In the genomic region with DNA sequence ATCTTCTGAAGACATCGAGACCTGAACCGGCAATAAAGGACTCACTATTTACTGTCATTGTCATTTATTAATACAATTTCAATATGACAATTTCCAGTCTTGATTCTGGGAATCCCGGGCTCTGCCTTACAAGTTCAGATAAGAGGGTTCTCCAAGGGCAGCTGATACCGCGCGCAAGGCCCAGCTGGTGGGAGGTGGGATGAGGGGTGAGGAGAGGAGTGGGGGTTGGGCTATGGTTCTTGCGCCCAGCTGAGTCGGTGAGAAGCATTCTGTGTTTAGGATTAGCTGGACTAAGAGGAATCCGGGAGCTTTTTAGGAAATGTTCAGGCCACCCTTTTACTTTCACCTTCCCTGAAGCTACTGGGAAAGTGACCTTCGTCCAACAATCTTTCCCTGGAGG, we compare ENCODE assay signal across 14 mouse cellular contexts.
A peak's percentile ranks its signal among the peaks of the same experiment; 100 is the strongest.
DNase-seq lines count a peak whose midpoint lies in the region; ATAC-seq lines count a peak whose summit lies in the region.
"Had no signal": no experiment of that assay in that cellular context is flagged by ENCODE, and none has a peak within 500 bp of the region (broad histone marks: within the 10 kb centered on the region; RNA-seq: fewer than 3 reads in every experiment).

No protein-coding gene starts in this region.

- H3K27me3 ChIP-seq in heart, embryonic 16.5 days (ENCODE audit: control insufficient read depth, insufficient read depth, low read length): no peaks in the 10 kb centered on the region
- H3K27me3 ChIP-seq in limb, embryonic 12.5 days: peaks cover 35% of the 10 kb centered on the region

- no peak for ATAC-seq in heart, embryonic 16.5 days (replicated peaks; ENCODE audit: extremely low read depth, insufficient read depth, low FRiP score)
- no peak for ATAC-seq in limb, embryonic 12.5 days (ENCODE audit: insufficient number of reproducible peaks, insufficient read depth, low FRiP score, low TSS enrichment, low read depth)
- ATAC-seq: forebrain, embryonic 15.5 days had no signal

- WGBS in heart, embryonic 16.5 days: 13% methylated on average over 10 of the region's 10 CpGs
- 11% methylated on average over 10 of the region's 10 CpGs for WGBS in limb, embryonic 12.5 days

- H3K36me3 ChIP-seq in heart, embryonic 16.5 days (ENCODE audit: control insufficient read depth, insufficient read depth): no peaks in the 10 kb centered on the region
- no peaks in the 10 kb centered on the region for H3K36me3 ChIP-seq in limb, embryonic 12.5 days
- H3K36me3 ChIP-seq: forebrain, embryonic 15.5 days had no signal

- H3K9ac ChIP-seq in heart, embryonic 16.5 days (ENCODE audit: low read length): peak overlapping the region; percentile 34
- no peak overlapping the region for H3K9ac ChIP-seq in limb, embryonic 12.5 days (replicated peaks)
- H3K9ac ChIP-seq: forebrain, embryonic 15.5 days had no signal

- DNase-seq in heart, adult 9 months (ENCODE audit: low spot score in 2 of 2): no peak
- DNase-seq in ovary, postnatal 36 days (ENCODE audit: low spot score): peak; percentile 45
- no peak for DNase-seq in ovary, postnatal 14 days (ENCODE audit: low spot score)
- DNase-seq in thymus, postnatal 10 days (ENCODE audit: low spot score in 2 of 2): no peak
- DNase-seq in frontal cortex, postnatal 14 days (ENCODE audit: low spot score in 2 of 2): no peak
- DNase-seq in urinary bladder, postnatal 4 days (ENCODE audit: low spot score in 2 of 2): no peak
- DNase-seq: adrenal gland, adult 8-10 months; kidney, adult 18-20 months; lung, postnatal 14 days; right cerebral cortex, postnatal 25 days had no signal

- H3K9me3 ChIP-seq in heart, embryonic 16.5 days (replicated peaks; ENCODE audit: control insufficient read depth, low read length): no peaks in the 10 kb centered on the region
- H3K9me3 ChIP-seq in limb, embryonic 12.5 days: no peaks in the 10 kb centered on the region
- H3K9me3 ChIP-seq: forebrain, embryonic 15.5 days had no signal

- peak overlapping the region; percentile 39 for H3K4me3 ChIP-seq in heart, embryonic 16.5 days (ENCODE audit: low read length)
- H3K4me3 ChIP-seq in limb, embryonic 12.5 days (replicated peaks): no peak overlapping the region
- H3K4me3 ChIP-seq: forebrain, embryonic 15.5 days; myocyte had no signal

- H3K4me2 ChIP-seq in heart, embryonic 16.5 days (ENCODE audit: low read depth, low read length): peak overlapping the region; percentile 58
- peak overlapping the region; percentile 11; the same call in 1 of the 2 replicates for H3K4me2 ChIP-seq in limb, embryonic 12.5 days
- H3K4me2 ChIP-seq: forebrain, embryonic 15.5 days had no signal

- peaks cover 18% of the 10 kb centered on the region for H3K4me1 ChIP-seq in heart, embryonic 16.5 days (ENCODE audit: control insufficient read depth, insufficient read depth, low read length)
- peaks cover 51% of the 10 kb centered on the region for H3K4me1 ChIP-seq in limb, embryonic 12.5 days (replicated peaks)

- H3K27ac ChIP-seq in heart, embryonic 16.5 days (ENCODE audit: low read length): no peak overlapping the region
- H3K27ac ChIP-seq in limb, embryonic 12.5 days: no peak overlapping the region
- H3K27ac ChIP-seq: forebrain, embryonic 15.5 days had no signal
